Mouse (Mus musculus): Measurements from ENCODE around the gene Aatf. TPM values are rescaled to one million over a fixed set of nuclear protein-coding genes. Genes with fewer than 3 reads are reported as not detected.

Gene Aatf
- polyA plus RNA-seq, 1 experiment from 2014 or later, result 55.3 TPM

GRCm38 (mm10) chr11:84523321-84523831, 10.1 kb upstream of the Aatf start:
- no peak for ATAC-seq (ENCODE audit: insufficient read depth, low FRiP score)
- H3K9me3 ChIP-seq (replicated peaks; ENCODE audit: control insufficient read depth, low read length), result no peaks in the 10 kb centered on the region
- peaks cover 20% of the 10 kb centered on the region for H3K4me1 ChIP-seq (ENCODE audit: control insufficient read depth, insufficient read depth, low read length)
- H3K36me3 ChIP-seq (ENCODE audit: control insufficient read depth, insufficient read depth, low read length), result no peaks in the 10 kb centered on the region
- no peak overlapping the region for H3K9ac ChIP-seq (ENCODE audit: low read length)
- H3K4me3 ChIP-seq (replicated peaks; ENCODE audit: low read length), result no peak overlapping the region
- H3K4me2 ChIP-seq (ENCODE audit: low read depth, low read length), result no peak overlapping the region
- H3K27me3 ChIP-seq (ENCODE audit: control insufficient read depth, insufficient read depth, low read length), result peaks cover 98% of the 10 kb centered on the region
- H3K27ac ChIP-seq (ENCODE audit: low read length), result no peak overlapping the region
- 3% methylated on average over 16 of the region's 16 CpGs for WGBS

- Histone ChIP-seq H3K9me3 (replicated peaks; ENCODE audit: control insufficient read depth, low read length) (no peaks in the 10 kb centered on the region), H3K27ac (ENCODE audit: low read length) (no peak overlapping the region), H3K27me3 (ENCODE audit: control insufficient read depth, insufficient read depth, low read length) (peaks cover 92% of the 10 kb centered on the region), H3K4me1 (ENCODE audit: control insufficient read depth, insufficient read depth, low read length) (peaks cover 20% of the 10 kb centered on the region), H3K4me2 (ENCODE audit: low read depth, low read length) (peak overlapping the region; percentile 39), H3K9ac (ENCODE audit: low read length) (no peak overlapping the region), H3K36me3 (ENCODE audit: control insufficient read depth, insufficient read depth, low read length) (no peaks in the 10 kb centered on the region), H3K4me3 (replicated peaks; ENCODE audit: low read length) (peak overlapping the region; percentile 27)
- ATAC-seq (ENCODE audit: insufficient read depth, low FRiP score), result no peak
- WGBS, result 1% methylated on average over 40 of the region's 40 CpGs
Observed at GRCm38 (mm10) chr11:84522577-84523320, 9.4 kb upstream of the Aatf start.

GRCm38 (mm10) chr11:84521751-84522299, 8.5 kb upstream of the Aatf start:
- H3K9ac ChIP-seq (ENCODE audit: low read length), result no peak overlapping the region
- peaks cover 20% of the 10 kb centered on the region for H3K4me1 ChIP-seq (ENCODE audit: control insufficient read depth, insufficient read depth, low read length)
- no peak overlapping the region for H3K4me3 ChIP-seq (replicated peaks; ENCODE audit: low read length)
- H3K9me3 ChIP-seq (replicated peaks; ENCODE audit: control insufficient read depth, low read length), result no peaks in the 10 kb centered on the region
- H3K27ac ChIP-seq (ENCODE audit: low read length), result no peak overlapping the region
- no peak overlapping the region for H3K4me2 ChIP-seq (ENCODE audit: low read depth, low read length)
- 20% methylated on average over 24 of the region's 24 CpGs for WGBS
- H3K27me3 ChIP-seq (ENCODE audit: control insufficient read depth, insufficient read depth, low read length), result peaks cover 87% of the 10 kb centered on the region
- no peak for ATAC-seq (ENCODE audit: insufficient read depth, low FRiP score)
- H3K36me3 ChIP-seq (ENCODE audit: control insufficient read depth, insufficient read depth, low read length), result no peaks in the 10 kb centered on the region

- WGBS, result 44% methylated on average over 3 of the region's 3 CpGs
- Histone ChIP-seq H3K4me3 (replicated peaks; ENCODE audit: low read length) (no peak overlapping the region), H3K4me2 (ENCODE audit: low read depth, low read length) (no peak overlapping the region)
Observed at GRCm38 (mm10) chr11:84521071-84521390, 7.7 kb upstream of the Aatf start.

GRCm38 (mm10) chr11:84520269-84521070, 7.1 kb upstream of the Aatf start:
- no peak overlapping the region for H3K9ac ChIP-seq (ENCODE audit: low read length)
- ATAC-seq (ENCODE audit: insufficient read depth, low FRiP score), result no peak
- no peaks in the 10 kb centered on the region for H3K36me3 ChIP-seq (ENCODE audit: control insufficient read depth, insufficient read depth, low read length)
- no peak overlapping the region for H3K27ac ChIP-seq (ENCODE audit: low read length)
- WGBS, result 12% methylated on average over 31 of the region's 31 CpGs
- peaks cover 12% of the 10 kb centered on the region for H3K4me1 ChIP-seq (ENCODE audit: control insufficient read depth, insufficient read depth, low read length)
- no peak overlapping the region for H3K4me3 ChIP-seq (replicated peaks; ENCODE audit: low read length)
- H3K4me2 ChIP-seq (ENCODE audit: low read depth, low read length), result no peak overlapping the region
- H3K9me3 ChIP-seq (replicated peaks; ENCODE audit: control insufficient read depth, low read length), result no peaks in the 10 kb centered on the region
- H3K27me3 ChIP-seq (ENCODE audit: control insufficient read depth, insufficient read depth, low read length), result peaks cover 87% of the 10 kb centered on the region

More at GRCm38 (mm10) chr11:84521071-84521390, 7.7 kb upstream of the Aatf start:
- Histone ChIP-seq H3K27ac (ENCODE audit: low read length) (no peak overlapping the region), H3K36me3 (ENCODE audit: control insufficient read depth, insufficient read depth, low read length) (no peaks in the 10 kb centered on the region), H3K9me3 (replicated peaks; ENCODE audit: control insufficient read depth, low read length) (no peaks in the 10 kb centered on the region), H3K9ac (ENCODE audit: low read length) (no peak overlapping the region), H3K27me3 (ENCODE audit: control insufficient read depth, insufficient read depth, low read length) (peaks cover 87% of the 10 kb centered on the region), H3K4me1 (ENCODE audit: control insufficient read depth, insufficient read depth, low read length) (peaks cover 18% of the 10 kb centered on the region)
- ATAC-seq (ENCODE audit: insufficient read depth, low FRiP score), result no peak

GRCm38 (mm10) chr11:84519576-84520268, 6.4 kb upstream of the Aatf start:
- whole genome bisulfite sequencing, result 24% methylated on average over 34 of the region's 34 CpGs
- Histone ChIP-seq H3K4me2 (ENCODE audit: low read depth, low read length) (no peak overlapping the region), H3K27me3 (ENCODE audit: control insufficient read depth, insufficient read depth, low read length) (peaks cover 87% of the 10 kb centered on the region), H3K36me3 (ENCODE audit: control insufficient read depth, insufficient read depth, low read length) (no peaks in the 10 kb centered on the region), H3K9me3 (replicated peaks; ENCODE audit: control insufficient read depth, low read length) (no peaks in the 10 kb centered on the region), H3K27ac (ENCODE audit: low read length) (no peak overlapping the region), H3K9ac (ENCODE audit: low read length) (no peak overlapping the region), H3K4me3 (replicated peaks; ENCODE audit: low read length) (no peak overlapping the region), H3K4me1 (ENCODE audit: control insufficient read depth, insufficient read depth, low read length) (peaks cover 5% of the 10 kb centered on the region)
- no peak for ATAC-seq (ENCODE audit: insufficient read depth, low FRiP score)

- no peak for ATAC-seq (ENCODE audit: insufficient read depth, low FRiP score)
- H3K36me3 ChIP-seq (ENCODE audit: control insufficient read depth, insufficient read depth, low read length), result no peaks in the 10 kb centered on the region
- no peak overlapping the region for H3K4me3 ChIP-seq (replicated peaks; ENCODE audit: low read length)
- H3K27ac ChIP-seq (ENCODE audit: low read length), result no peak overlapping the region
- H3K4me1 ChIP-seq (ENCODE audit: control insufficient read depth, insufficient read depth, low read length), result peaks cover 2% of the 10 kb centered on the region; the same call in 1 of the 2 replicates
- no peak overlapping the region for H3K4me2 ChIP-seq (ENCODE audit: low read depth, low read length)
- no peak overlapping the region for H3K9ac ChIP-seq (ENCODE audit: low read length)
- WGBS, result 47% methylated on average over 12 of the region's 12 CpGs
- H3K9me3 ChIP-seq (replicated peaks; ENCODE audit: control insufficient read depth, low read length), result no peaks in the 10 kb centered on the region
- peaks cover 87% of the 10 kb centered on the region for H3K27me3 ChIP-seq (ENCODE audit: control insufficient read depth, insufficient read depth, low read length)
Observed at GRCm38 (mm10) chr11:84519036-84519435, 5.7 kb upstream of the Aatf start.

- ATAC-seq (ENCODE audit: insufficient read depth, low FRiP score), result no peak
- H3K4me1 ChIP-seq (ENCODE audit: control insufficient read depth, insufficient read depth, low read length), result peaks cover 5% of the 10 kb centered on the region; the same call in 1 of the 2 replicates
- H3K4me3 ChIP-seq (replicated peaks; ENCODE audit: low read length), result no peak overlapping the region
- no peak overlapping the region for H3K9ac ChIP-seq (ENCODE audit: low read length)
- no peak overlapping the region for H3K4me2 ChIP-seq (ENCODE audit: low read depth, low read length)
- no peaks in the 10 kb centered on the region for H3K9me3 ChIP-seq (replicated peaks; ENCODE audit: control insufficient read depth, low read length)
- H3K36me3 ChIP-seq (ENCODE audit: control insufficient read depth, insufficient read depth, low read length), result no peaks in the 10 kb centered on the region
- H3K27me3 ChIP-seq (ENCODE audit: control insufficient read depth, insufficient read depth, low read length), result peaks cover 81% of the 10 kb centered on the region
- no peak overlapping the region for H3K27ac ChIP-seq (ENCODE audit: low read length)
- WGBS, result 56% methylated on average over 5 of the region's 5 CpGs
Observed at GRCm38 (mm10) chr11:84518261-84518660, 4.9 kb upstream of the Aatf start.

Data from stomach, embryonic 16.5 days (tissue).